Mouse (Mus musculus): ENCODE results near the gene Ifnk.

DNA sequence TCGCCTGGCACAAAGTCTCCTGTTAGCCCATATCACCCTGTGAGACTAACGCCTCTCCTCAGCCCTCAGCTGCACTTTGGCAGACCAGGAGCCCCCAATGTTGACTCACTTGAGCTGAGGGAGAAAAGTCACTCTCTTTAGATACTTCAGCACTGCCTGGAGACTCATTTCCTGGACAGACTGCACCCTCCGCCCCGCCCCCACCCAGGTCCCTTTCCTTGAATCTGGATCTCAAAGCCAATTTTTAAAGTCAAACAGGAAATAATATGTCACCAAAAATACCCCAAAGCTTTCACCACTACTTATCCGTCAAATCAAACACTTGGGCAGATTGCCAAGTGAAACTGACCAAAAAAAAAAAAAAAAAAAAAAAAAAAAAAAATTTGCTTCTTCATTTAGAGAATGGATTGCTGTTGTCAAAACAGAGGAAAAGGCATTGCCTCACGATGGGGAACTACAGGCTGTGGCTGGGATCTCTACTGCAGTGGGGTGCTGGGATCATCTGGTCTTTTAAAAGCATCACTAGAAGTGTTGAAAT is 21.4 kb upstream of the Ifnk start:
- TF ChIP-seq CTCF (IDR thresholded peaks at IDR 0.05; ENCODE audit: borderline replicate concordance, insufficient read depth, low read length) (no peak), POLR2A (IDR thresholded peaks at IDR 0.05; ENCODE audit: low read depth, low read length) (no peak)

Measured in embryonic fibroblast, embryonic 13.5 days (primary cell).